Mouse (Mus musculus) cerebellum, postnatal 25 days (tissue): ENCODE measurements around the gene Bmp7.
A peak's percentile ranks its signal among the peaks of the same experiment; 100 is the strongest.

Experiments
- DNase-seq, 2 experiments: peaks; one replicate each; pipeline ENCODE4 v3.0.0; 2021; ENCODE audit warnings: mixed read lengths in 2 of 2

Gene Bmp7

DNA sequence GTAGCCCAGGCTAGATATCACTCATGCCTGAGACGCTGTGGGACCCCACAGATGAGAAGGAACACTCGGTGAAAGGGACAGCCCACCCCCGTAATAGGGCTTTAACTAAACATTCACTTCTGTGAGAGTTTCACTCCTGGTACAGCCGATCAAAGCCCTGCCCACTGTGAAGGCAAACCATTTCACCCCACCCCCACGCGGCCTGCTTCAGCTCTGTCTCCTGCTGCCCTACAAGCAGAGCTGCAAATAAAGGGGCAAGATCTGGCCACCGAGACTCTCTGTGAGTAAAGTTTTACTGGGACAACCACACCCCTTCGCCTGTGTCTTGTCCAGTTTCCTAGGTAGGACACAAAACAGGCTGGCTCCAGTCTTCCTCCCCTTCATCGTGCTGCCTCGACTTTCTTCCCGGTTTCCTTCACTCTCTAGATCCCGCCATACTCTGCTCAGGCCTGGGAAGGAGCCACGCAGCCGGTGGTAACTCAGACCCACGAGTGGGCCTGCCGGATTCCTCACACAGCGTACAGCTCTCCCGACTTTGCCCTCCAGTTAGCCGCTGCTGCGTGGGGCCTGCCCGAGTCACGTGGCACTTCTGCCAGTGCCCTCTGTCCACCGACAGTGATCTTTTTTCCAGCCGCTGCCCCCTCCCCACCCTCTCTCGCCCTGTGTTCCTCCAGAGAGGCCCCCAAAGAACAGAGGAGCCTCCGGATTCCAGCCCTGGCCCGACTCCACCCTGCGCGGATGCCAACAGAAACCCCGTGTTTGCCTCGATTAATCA, 94.4 kb downstream of the Bmp7 start:
- no peak for DNase-seq

DNA sequence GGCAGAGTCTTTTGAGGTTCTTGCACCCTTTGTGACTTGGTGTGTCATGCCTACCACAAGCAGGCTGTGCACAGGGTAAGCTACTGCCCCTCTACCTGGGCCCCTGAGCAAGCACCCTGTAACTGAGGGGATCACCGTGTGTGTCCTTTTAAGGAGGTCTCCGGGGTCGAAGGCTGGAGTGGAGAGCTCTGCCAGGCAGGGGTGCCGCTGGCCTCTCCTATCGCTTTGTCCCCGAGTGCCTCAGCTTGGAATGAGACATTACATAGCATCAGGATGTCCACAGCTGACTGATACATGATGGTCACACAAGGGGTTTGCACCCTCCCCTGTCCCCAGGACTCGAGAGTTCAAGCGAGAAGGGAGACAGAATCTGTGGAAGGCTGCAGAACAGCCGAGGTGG, 96.2 kb downstream of the Bmp7 start:
- no peak for DNase-seq

DNA sequence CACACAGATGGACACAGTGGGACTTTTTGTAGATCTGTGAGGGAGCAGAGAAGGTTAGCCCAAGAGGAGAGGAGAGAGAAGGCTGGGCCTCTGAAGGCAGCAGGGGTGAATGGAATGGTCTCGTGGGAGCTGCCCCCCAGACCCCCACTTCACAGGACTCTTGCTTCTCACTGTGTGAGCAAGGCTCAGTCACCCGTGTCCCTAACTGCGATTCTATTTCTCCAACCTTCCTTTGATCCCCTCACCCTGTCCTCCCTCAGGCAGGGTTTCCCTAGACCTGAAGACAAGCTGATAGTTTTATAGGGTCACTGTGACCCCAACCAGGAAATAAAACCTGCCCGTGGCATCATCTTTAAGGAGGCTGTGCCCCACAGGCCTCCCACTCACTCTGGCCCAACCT, 97.8 kb downstream of the Bmp7 start:
- DNase-seq, result no peak

DNA sequence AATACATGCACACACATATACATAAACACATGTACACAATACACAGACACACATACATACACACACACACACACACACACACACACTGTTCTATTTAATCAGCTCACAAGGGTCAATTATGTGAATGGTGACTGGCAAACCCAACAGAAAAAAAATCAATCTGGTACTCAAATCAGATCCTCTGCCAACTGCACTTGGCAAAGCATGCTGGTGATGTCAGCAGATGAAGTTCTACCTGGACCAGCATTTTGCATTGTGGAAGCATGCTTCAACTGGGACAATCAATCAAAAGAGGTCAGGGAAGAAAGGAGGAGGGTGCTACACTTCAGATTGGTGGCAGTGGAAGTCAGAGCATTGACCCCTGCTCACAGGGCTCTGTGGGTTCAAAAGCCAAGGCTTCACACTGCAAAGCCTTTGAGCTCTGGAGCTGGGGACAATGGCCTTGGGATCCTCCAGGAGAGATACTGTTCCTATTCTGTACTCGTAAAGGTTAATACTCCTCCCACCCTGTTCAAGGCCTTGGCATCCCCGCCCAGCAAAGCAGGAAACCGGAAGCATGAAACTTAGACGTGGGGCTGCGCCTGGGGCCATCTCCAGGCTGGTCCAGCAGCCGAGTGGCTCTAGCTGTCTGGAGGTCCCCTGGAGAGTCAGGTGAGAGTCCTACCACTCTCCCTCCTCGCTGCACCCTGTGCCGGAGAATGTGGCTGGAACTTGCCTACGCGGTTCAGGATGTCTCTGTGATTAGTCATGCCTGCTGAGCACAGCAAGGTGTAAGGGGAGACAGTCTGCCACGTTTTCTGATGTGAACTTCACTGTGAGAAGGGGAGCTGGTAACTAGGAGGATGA, 99.0 kb downstream of the Bmp7 start:
- DNase-seq, result peak; percentile 44 to 68

DNA sequence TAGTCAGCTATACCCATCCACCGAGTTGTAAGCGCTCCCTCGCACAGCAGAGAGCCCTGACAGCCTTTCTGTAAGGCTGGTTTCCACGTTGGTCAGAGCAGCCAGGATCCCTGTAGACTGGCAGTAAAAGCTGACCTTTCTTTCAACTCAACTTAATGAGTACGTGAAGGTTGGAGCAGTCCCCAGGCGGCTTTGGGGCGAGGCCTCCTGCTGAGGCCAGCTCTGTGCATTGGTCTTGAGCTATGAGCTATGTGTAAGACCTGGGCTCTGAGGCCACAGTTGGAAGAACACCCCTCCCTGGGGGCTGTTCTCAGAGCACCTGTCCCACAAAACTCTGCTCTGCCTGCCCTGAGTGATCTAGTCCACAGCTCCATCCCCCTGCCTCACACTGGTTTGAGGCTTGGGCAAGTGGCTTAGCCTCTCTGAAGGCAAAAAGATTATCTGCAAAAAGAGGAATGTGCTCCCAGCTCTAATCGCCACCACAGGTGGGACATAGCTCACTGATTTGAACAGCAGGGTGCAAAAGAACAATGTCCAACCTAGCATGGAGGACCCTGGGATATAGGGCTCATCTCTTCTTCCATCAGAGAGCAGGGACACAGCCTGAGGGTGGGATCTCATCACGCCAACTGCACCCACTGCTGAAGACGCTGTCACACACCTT, 100.7 kb downstream of the Bmp7 start:
- DNase-seq, result no peak

DNA sequence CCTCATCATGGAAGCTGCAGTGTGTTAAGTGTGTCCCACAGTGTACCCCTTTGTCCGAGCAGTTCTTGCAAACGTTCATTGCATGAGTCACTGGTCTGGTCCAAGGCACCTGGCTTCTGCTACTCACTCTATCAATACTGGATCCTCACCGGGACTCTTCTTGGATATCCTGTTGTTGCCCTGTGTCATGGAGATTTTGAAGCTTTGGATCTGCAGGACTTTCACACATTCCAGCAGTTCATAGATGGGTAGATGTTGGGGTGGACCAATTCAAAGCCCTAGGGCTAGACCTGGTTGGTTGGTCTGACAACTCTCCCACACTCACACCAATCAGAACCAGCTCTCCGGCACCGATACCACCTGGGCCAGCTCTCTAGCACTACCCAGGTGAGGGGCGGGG, 103.6 kb downstream of the Bmp7 start:
- DNase-seq, result no peak

DNA sequence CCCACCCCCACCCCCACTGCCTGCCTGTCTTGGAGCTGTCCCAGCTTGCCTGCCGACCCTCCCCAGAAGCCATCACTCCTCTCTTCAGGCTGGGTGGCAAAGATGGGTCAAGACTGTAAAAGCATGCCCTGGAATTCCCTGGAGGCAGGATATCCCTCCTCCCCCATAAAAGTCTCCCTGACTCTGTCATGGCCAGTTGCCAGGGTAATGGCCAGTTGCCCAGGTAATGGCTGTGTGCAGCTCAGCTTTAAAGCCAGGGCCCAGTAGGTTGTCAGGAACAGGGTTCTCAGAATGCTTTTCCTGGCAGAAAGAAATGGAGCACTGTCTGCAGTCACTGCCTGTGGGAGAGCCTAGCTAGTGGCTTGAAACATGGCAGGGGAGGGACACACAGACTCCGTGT, 106.9 kb downstream of the Bmp7 start:
- DNase-seq, result peak; percentile 78 to 90

DNA sequence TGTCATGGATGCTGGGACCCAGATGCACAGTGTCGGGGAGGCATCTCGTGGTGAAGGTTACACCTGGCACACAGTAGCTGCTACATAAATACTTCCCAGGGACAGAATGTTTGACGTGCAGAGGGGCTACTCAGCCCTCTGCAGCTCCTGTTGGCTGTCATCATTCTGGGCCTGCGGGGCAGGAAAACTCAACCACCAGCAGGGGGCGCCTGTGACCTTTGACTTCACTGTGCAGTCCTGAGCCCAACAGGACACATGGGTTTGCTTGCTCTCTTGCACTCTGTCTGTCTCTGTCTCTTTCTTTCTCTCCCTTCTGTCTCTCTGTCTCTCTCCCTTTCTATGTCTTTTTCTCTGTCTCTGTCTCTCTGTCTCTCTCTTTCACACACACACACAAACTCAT, 108.4 kb downstream of the Bmp7 start:
- DNase-seq, result peak; percentile 67 to 80

DNA sequence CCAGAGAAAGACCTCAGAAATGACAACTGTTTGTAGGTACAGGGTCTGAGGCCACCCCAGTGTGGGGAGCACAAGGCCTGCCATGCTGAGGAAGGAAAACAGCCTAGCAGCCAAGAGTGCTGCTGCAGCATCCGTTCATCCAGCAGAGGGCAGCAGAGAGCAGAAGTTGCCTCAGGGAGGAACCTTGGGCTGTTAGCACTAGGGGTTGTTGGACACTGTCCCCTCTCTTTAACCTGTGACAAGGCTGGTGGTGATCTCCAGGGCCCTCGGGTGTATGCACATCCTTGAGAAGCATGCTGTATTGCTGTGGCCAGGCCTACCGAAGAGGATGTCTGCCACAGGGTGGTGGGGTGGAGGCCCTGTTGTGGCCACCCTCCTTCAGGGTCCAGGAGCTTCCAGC, 109.0 kb downstream of the Bmp7 start:
- DNase-seq, result peak; percentile 86 to 93

DNA sequence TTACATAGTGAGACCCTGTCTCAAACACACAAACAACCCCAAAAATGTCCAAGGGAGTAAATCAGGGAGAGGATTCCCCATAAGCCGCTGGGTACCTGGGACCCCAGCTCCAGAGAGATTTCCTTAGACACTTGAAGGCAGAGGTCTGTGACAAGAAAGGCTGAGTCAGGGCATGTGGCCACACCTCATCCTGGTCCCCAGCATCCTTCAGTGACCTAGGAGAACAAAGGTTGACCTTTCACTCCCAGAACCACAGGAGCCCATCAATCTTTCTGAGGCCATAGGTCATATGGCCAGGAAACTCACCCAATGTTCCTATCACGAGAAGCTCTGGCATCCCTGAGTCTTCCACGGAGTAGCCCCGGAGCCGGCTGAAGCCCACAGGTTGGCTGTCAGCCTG, 111.9 kb downstream of the Bmp7 start:
- DNase-seq, result no peak

DNA sequence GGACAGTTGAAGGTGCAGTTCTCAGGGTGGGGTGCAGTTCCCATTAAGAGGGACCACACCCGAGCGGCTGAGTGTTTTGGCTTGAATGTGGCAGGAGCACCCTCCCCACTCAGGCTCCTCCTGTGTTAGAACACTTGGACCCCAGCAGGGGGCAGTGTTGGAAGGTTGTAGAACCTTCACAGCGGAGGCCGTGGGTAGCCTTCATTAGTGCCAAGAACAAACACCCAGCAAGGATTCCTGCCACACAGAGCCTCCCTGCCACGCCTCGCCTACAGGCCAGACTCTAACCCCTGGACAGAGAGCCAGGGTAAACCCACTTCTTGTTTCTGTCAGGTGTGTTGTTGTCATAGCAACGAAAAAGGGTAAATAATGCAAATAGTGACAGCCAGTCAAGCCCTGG, 112.6 kb downstream of the Bmp7 start:
- DNase-seq, result peak in 1 of 2 experiments; percentile 26

DNA sequence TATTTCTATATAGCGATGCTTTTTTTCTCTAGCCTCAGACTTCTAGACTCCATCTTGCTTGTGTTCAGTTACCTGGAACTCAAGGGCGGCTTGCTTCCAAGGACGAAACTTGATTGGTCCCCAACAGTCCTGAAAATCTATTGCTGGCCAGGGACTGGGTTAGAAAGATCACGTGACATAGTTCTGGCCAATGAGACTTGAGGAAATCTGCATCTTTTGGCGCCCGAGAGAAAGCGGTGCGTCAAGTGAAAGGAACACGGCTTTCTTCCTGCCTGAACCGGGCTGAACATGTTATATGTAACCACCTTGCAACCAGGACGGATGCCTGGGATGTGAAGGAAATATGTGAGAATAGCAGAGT, 114.4 kb downstream of the Bmp7 start:
- DNase-seq, result no peak

DNA sequence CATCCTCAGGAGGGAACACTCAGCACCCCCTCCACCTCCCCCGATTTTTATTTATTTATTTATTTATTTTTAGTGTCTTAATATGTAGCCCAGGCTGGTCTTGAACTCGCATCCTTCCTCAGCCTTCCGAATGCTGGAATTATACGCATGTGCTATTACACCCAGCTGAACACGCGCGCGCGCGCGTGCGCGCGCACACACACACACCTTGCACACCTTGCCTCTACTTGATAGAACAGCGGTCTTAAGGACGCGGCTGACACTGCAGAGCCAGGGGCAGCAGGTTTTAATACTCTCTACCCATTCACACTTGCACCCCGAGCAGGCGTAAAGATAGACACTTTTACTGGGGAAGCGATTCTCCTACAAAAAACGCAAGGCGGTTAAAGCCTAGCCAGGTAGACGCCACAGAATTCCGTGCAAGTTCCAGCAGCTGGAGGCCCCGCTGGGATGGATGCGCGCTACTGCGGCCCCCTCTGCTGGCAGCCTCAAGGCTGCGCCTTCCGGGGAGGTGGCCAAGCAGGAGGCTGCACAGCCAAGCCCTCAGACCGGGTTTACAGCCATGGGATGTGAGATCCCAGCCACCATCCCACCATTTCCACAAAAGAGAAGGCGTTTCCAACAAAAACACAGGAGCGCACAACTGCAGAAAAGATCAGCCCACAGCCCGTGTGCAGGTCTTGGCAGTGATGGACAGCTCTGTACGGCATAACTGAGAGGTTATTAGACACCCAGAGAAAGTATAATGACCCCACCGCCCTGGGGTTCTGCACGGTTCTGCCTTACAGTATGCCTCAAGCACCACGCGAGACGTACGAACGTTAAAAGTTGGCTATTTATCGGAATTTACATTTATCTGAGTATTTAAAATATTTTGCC, 115.0 kb downstream of the Bmp7 start:
- DNase-seq, result peak in 1 of 2 experiments; percentile 32

DNA sequence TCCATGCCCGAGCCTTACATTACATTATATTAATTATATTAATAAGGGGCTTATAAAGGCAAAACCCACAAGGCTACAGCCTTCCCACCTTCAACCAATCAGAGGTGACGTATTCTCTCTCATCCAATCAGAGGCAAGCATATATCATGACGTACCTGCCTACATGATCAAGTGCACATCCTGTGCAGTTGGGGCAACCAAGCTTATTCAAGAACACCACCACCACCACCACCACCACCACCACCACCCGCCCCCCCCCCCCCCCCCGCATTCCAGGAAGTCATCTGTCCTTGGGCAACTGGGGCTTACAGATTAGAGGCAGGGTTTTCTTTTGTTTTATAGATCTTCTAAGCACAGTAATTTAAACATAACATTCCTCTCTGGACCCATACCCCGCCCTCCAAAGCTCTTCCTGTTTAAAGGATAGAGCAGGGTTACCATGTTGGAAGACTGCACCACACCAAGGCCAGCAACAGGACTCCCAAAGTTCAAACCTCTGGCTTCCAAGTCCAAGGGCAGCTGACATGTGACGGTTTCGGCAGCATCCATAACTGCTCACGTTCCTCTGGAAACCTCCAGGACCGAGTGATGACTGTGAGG, 121.4 kb downstream of the Bmp7 start:
- DNase-seq, result no peak
